Mouse (Mus musculus) stomach, postnatal 0 days (tissue): Measurements from ENCODE around the gene Xylt1. TPM values are rescaled to one million over a fixed set of nuclear protein-coding genes. Genes with fewer than 3 reads are reported as not detected.

Experiments
- ATAC-seq: fragments of 200-750 bp; cut with Nextera tagmentation; 2 replicates; pipeline ENCODE4 v1.8.0; 2017; ENCODE audit not compliant: low FRiP score, low TSS enrichment
- DNase-seq: peaks from one replicate; pipeline ENCODE4 v3.0.0-alpha.2; 2016; ENCODE audit warnings: low spot score
- H3K27ac ChIP-seq: fragments of 300-500 bp; sonication (generic); replicated peaks from 2 replicates; pipeline ENCODE4 v1.5.1; 2014; ENCODE audit warnings: mild to moderate bottlenecking, control low read depth
- H3K27me3 ChIP-seq: fragments of 300-500 bp; sonication (generic); 2 replicates; pipeline ENCODE4 v1.6.1; 2014; ENCODE audit warnings: low read length; ENCODE audit not compliant: control insufficient read depth, insufficient read depth
- H3K36me3 ChIP-seq: fragments of 300-500 bp; sonication (generic); 2 replicates; pipeline ENCODE4 v1.6.1; 2014; ENCODE audit warnings: low read length, mixed read lengths; ENCODE audit not compliant: control insufficient read depth, insufficient read depth
- H3K4me1 ChIP-seq: fragments of 300-500 bp; sonication (generic); replicated peaks from 2 replicates; pipeline ENCODE4 v1.6.1; 2014; ENCODE audit warnings: antibody characterized with exemption; ENCODE audit not compliant: control insufficient read depth, insufficient read depth
- H3K4me2 ChIP-seq: fragments of 300-500 bp; sonication (generic); replicated peaks from 2 replicates; pipeline ENCODE4 v1.6.1; 2014; ENCODE audit warnings: low read depth, mild to moderate bottlenecking, control low read depth, moderate library complexity
- H3K4me3 ChIP-seq: fragments of 300-500 bp; sonication (generic); 2 replicates; pipeline ENCODE4 v1.5.1; 2014; ENCODE audit warnings: low read depth, low read length, control low read depth
- H3K9ac ChIP-seq: fragments of 300-500 bp; sonication (generic); 2 replicates; pipeline ENCODE4 v1.6.1; 2014; ENCODE audit warnings: mild to moderate bottlenecking, low read length, control low read depth, mixed read lengths
- H3K9me3 ChIP-seq: fragments of 300-500 bp; sonication (generic); 2 replicates; pipeline ENCODE4 v1.6.1; 2016; ENCODE audit warnings: low read length; ENCODE audit not compliant: control insufficient read depth
- CTCF ChIP-seq: IDR thresholded peaks from 2 replicates; pipeline ENCODE4 v1.5.1; 2016; ENCODE audit warnings: antibody characterized with exemption, low read depth, mild to moderate bottlenecking, moderate library complexity
- EP300 ChIP-seq: optimal IDR thresholded peaks from 2 replicates; pipeline ENCODE3; 2016; ENCODE audit warnings: antibody characterized with exemption
- WGBS: fragments of 180-500 bp; shearing (Covaris S2); extraction: QIAGEN DNeasy Blood & Tissue Kit; methylation state at CpG from one replicate; pipeline ENCODE4 v1.1.7; 2014; 5-methylcytosine and 5-hydroxymethylcytosine counted together
- polyA plus RNA-seq: library from polyadenylated mRNA; unstranded; fragments of >200 nt; fragmentation: Nextera tagmentation; extraction: Ambion mirVana; gene quantifications from 2 replicates; pipeline ENCODE4 v1.2.1, GENCODE M21; 2015

The Xylt1 gene
- polyA plus RNA-seq, 1 experiment from 2014 or later: 0.36 TPM

DNA sequence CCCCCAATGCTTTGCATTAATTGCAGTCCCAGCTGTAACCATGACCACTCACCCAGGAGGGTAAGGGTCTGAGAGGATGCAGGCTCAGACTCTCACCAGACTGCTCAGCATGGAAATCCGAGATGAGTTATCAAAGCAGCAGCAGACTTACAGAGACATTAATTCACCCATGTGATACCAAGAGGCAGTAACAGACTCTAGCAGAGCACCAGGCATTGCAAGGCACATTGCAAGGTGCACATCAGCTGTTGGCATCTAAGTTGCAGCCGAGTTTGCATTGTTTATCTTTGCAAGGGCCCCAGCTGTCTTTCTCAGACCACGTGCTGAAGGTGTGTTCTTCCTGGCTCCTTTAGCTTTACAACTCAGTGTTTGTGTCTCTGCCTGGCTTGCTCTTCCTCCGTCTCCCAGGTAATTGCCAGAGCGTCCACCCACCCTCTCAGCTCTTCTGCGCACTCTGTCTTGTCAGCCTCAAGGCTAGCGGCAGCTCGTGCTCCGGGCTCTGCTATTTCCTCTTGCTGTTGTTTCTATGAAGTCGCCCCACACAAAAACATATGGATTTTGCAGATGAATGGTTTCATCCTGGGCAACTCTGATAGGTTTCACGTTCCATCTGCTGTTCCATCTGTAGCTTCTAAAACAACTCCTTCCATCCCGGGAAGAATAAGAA is 214.4 kb downstream of the Xylt1 start:
- 66% methylated on average over 12 of the region's 12 CpGs for WGBS
- no peaks in the 10 kb centered on the region for H3K4me1 ChIP-seq

DNA sequence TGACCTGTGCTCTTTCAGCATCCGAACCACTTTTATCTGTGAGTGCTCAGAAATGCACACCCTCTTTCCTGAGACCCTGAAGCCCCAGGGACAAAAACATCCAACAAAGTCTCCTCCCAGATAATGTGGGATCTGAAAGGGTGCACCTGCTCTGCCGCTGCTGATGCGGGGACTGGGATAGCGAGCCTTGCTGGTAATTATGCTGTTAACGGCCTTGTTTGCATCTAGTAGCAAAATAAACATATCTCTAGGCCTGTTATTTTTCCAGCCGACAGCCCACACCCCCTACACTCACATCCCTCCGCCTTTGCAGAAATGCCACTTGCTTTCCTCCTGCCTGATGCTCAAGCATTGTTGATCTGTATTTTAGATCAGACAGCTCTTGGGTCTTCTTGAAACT is 219.7 kb downstream of the Xylt1 start:
- H3K27ac ChIP-seq: no peak overlapping the region
- no peaks in the 10 kb centered on the region for H3K36me3 ChIP-seq
- ATAC-seq (no peak), DNase-seq (no peak)
- no peaks in the 10 kb centered on the region for H3K4me1 ChIP-seq
- H3K27me3 ChIP-seq: no peaks in the 10 kb centered on the region
- no peak overlapping the region for H3K9ac ChIP-seq
- H3K4me2 ChIP-seq: no peak overlapping the region
- H3K4me3 ChIP-seq: no peak overlapping the region
- TF ChIP-seq EP300 (no peak), CTCF (no peak)
- 30% methylated on average over 7 of the region's 7 CpGs for WGBS
- H3K9me3 ChIP-seq: no peaks in the 10 kb centered on the region

More for the DNA sequence above, 214.4 kb downstream of the Xylt1 start:
- Histone ChIP-seq H3K9ac (no peak overlapping the region), H3K4me2 (no peak overlapping the region), H3K9me3 (no peaks in the 10 kb centered on the region), H3K27me3 (no peaks in the 10 kb centered on the region), H3K27ac (no peak overlapping the region), H3K4me3 (no peak overlapping the region), H3K36me3 (no peaks in the 10 kb centered on the region)
- ATAC-seq (no peak), DNase-seq (no peak)
- TF ChIP-seq CTCF (no peak), EP300 (no peak)

GRCm38 (mm10) chr7:117610439-117610838 is 229.7 kb downstream of the Xylt1 start:
- no peak overlapping the region for H3K9ac ChIP-seq
- no peaks in the 10 kb centered on the region for H3K9me3 ChIP-seq
- no peak overlapping the region for H3K4me2 ChIP-seq
- WGBS: 67% methylated on average over 6 of the region's 6 CpGs
- no peak for ATAC-seq
- no peak overlapping the region for H3K4me3 ChIP-seq
- H3K27me3 ChIP-seq: no peaks in the 10 kb centered on the region
- no peak for DNase-seq
- H3K27ac ChIP-seq: no peak overlapping the region
- TF ChIP-seq EP300: no peak
- no peak for TF ChIP-seq CTCF
- H3K4me1 ChIP-seq: no peaks in the 10 kb centered on the region
- H3K36me3 ChIP-seq: no peaks in the 10 kb centered on the region

- no peak overlapping the region for H3K4me3 ChIP-seq
- no peak overlapping the region for H3K9ac ChIP-seq
- H3K4me2 ChIP-seq: no peak overlapping the region
- no peaks in the 10 kb centered on the region for H3K27me3 ChIP-seq
- H3K4me1 ChIP-seq: no peaks in the 10 kb centered on the region
- 60% methylated on average over 11 of the region's 11 CpGs for WGBS
- ATAC-seq: peak; percentile 85
- H3K9me3 ChIP-seq: no peaks in the 10 kb centered on the region
- TF ChIP-seq CTCF: no peak
- no peak for TF ChIP-seq EP300
- DNase-seq: peak; percentile 40
- H3K36me3 ChIP-seq: no peaks in the 10 kb centered on the region
- no peak overlapping the region for H3K27ac ChIP-seq
These were observed 232.2 kb downstream of the Xylt1 start for GRCm38 (mm10) chr7:117612788-117613473.

DNA sequence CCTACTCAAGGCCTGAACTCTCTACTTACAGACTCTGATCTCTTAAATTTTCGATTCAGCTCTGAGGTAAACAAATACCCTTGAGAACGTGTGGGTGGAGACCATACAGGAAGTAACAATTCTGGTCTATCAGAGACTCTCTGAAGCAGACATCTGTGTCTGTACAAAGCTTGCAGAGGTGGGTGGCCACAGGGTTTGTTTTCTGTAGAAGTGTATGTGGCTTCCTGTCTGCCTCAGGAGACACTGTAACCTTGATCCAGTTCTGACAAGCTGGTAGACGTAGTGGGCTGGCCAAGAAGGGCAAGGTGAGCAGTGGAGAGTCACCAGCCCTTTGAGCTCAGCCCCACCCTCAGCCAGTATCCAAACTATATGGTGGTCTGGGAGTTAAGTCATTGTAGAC is 233.0 kb downstream of the Xylt1 start:
- no peak for TF ChIP-seq CTCF
- TF ChIP-seq EP300: no peak
- Histone ChIP-seq H3K9me3 (no peaks in the 10 kb centered on the region), H3K27me3 (no peaks in the 10 kb centered on the region), H3K9ac (no peak overlapping the region), H3K36me3 (no peaks in the 10 kb centered on the region), H3K4me1 (no peaks in the 10 kb centered on the region), H3K4me3 (no peak overlapping the region), H3K27ac (no peak overlapping the region), H3K4me2 (no peak overlapping the region)
- 26% methylated on average over 3 of the region's 3 CpGs for WGBS
- no peak for DNase-seq
- ATAC-seq: no peak

DNA sequence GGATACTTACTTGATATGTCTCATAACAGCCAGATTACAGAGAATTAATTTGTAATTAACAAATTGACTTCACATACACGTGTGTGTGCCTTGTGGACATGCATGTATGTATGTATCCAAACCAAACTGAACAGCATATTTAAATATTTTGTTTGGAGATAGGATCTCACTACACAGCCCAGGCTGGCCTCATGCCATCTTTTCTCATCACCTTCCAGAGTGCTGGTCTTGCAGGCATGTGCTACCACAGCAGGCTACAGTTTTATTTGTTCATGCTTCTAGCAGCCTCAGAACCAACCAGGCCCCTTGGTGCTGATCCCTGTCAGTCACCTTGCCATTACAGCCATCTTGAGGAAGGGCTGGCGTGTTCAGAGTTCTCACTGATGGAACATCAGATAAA is 233.6 kb downstream of the Xylt1 start:
- H3K4me3 ChIP-seq: no peak overlapping the region
- WGBS: 74% methylated on average over 2 of the region's 2 CpGs
- H3K4me1 ChIP-seq: no peaks in the 10 kb centered on the region
- H3K9ac ChIP-seq: no peak overlapping the region
- H3K27me3 ChIP-seq: no peaks in the 10 kb centered on the region
- H3K9me3 ChIP-seq: no peaks in the 10 kb centered on the region
- H3K27ac ChIP-seq: no peak overlapping the region
- H3K4me2 ChIP-seq: no peak overlapping the region
- no peak for TF ChIP-seq CTCF
- TF ChIP-seq EP300: no peak
- DNase-seq (no peak), ATAC-seq (no peak)
- no peaks in the 10 kb centered on the region for H3K36me3 ChIP-seq
